In genomic region chr7:30168914-30169582, GRCm38 (mm10) we compare ENCODE assay signal across 8 mouse cellular contexts. TPM values are rescaled to one million over a fixed set of nuclear protein-coding genes. Genes with fewer than 3 reads are reported as not detected.
DNase-seq lines count a peak whose midpoint lies in the region; ATAC-seq and TF ChIP-seq lines count a peak whose summit lies in the region.

No protein-coding gene starts in this region.

- ATAC-seq in frontal cortex, adult (ENCODE audit: low TSS enrichment): 0 out of 2 replicates have a peak, but pooled peaks have one; percentile 8
- peak; percentile 21 for ATAC-seq in intestine, embryonic 14.5 days (replicated peaks; ENCODE audit: low FRiP score, low TSS enrichment, low read depth)
- peak; percentile 55 for ATAC-seq in midbrain, postnatal 0 days (ENCODE audit: low FRiP score)

- intact Hi-C loops in gastrocnemius, postnatal 14 days (cut with DNase I; ENCODE audit: low total_unique reads): loop anchor here (10.0 kb wide), 1 partner anchor 74 kb away; the partner anchor contains the start of genes Gm26920, Zfp260 and Zfp566

- no peak for TF ChIP-seq CTCF in thymus, adult 2 months (IDR thresholded peaks at IDR 0.05; ENCODE audit: borderline replicate concordance, control insufficient read depth, extremely low read depth, insufficient read depth, low read length, poor library complexity)
- no peak for TF ChIP-seq CTCF in midbrain, postnatal 0 days (IDR thresholded peaks at IDR 0.05)

- H3K4me2 ChIP-seq in intestine, embryonic 14.5 days (ENCODE audit: low read length): peak overlapping the region; percentile 62
- peak overlapping the region; percentile 67 for H3K4me2 ChIP-seq in midbrain, postnatal 0 days (ENCODE audit: low read depth, low read length, poor library complexity, severe bottlenecking)

- no peak for TF ChIP-seq POLR2A in thymus, adult 2 months (IDR thresholded peaks at IDR 0.05; ENCODE audit: control insufficient read depth, extremely low read depth, insufficient read depth, low read length, poor library complexity)

- no peaks in the 10 kb centered on the region for H3K36me3 ChIP-seq in thymus, adult 2 months (ENCODE audit: control insufficient read depth, insufficient read depth, low read length)
- H3K36me3 ChIP-seq in intestine, embryonic 14.5 days (ENCODE audit: control insufficient read depth, insufficient read depth, low read length): peaks cover 20% of the 10 kb centered on the region
- H3K36me3 ChIP-seq in midbrain, postnatal 0 days (ENCODE audit: insufficient read depth, low read length): no peaks in the 10 kb centered on the region

- H3K4me1 ChIP-seq in thymus, adult 2 months (replicated peaks; ENCODE audit: control insufficient read depth, insufficient read depth, low read length): peaks cover 4% of the 10 kb centered on the region
- peaks cover 10% of the 10 kb centered on the region for H3K4me1 ChIP-seq in intestine, embryonic 14.5 days (replicated peaks; ENCODE audit: control insufficient read depth, insufficient read depth, low read length)
- H3K4me1 ChIP-seq in midbrain, postnatal 0 days (ENCODE audit: insufficient read depth, low read length): peaks cover 9% of the 10 kb centered on the region

- no peaks in the 10 kb centered on the region for H3K27me3 ChIP-seq in thymus, adult 2 months (ENCODE audit: control insufficient read depth, insufficient read depth, low read length)
- H3K27me3 ChIP-seq in intestine, embryonic 14.5 days (replicated peaks; ENCODE audit: control insufficient read depth, insufficient read depth, low read length): no peaks in the 10 kb centered on the region
- H3K27me3 ChIP-seq in midbrain, postnatal 0 days (ENCODE audit: insufficient read depth, low read length): no peaks in the 10 kb centered on the region

- H3K9me3 ChIP-seq in intestine, embryonic 14.5 days (ENCODE audit: control insufficient read depth, low read length): peaks cover 24% of the 10 kb centered on the region
- no peaks in the 10 kb centered on the region for H3K9me3 ChIP-seq in midbrain, postnatal 0 days (ENCODE audit: low read length)

- H3K4me3 ChIP-seq in thymus, adult 2 months (ENCODE audit: control insufficient read depth, insufficient read depth, low read length): peak overlapping the region; percentile 94
- H3K4me3 ChIP-seq in intestine, embryonic 14.5 days (ENCODE audit: low read depth, low read length): peak overlapping the region; percentile 75
- H3K4me3 ChIP-seq in midbrain, postnatal 0 days (ENCODE audit: low read depth, low read length): peak overlapping the region; percentile 61

- peak overlapping the region; percentile 22 for H3K27ac ChIP-seq in thymus, adult 2 months (ENCODE audit: control insufficient read depth, insufficient read depth, low read length)
- H3K27ac ChIP-seq in intestine, embryonic 14.5 days (ENCODE audit: low read depth): peak overlapping the region; percentile 91
- peak overlapping the region; percentile 89 for H3K27ac ChIP-seq in midbrain, postnatal 0 days (ENCODE audit: low read depth, low read length)

- WGBS in thymus, adult 2 months: under 1% methylated on average over 21 of the region's 21 CpGs
- 3% methylated on average over 21 of the region's 21 CpGs for WGBS in intestine, embryonic 14.5 days
- WGBS in midbrain, postnatal 0 days: 3% methylated on average over 21 of the region's 21 CpGs

- peak overlapping the region; percentile 93 for H3K9ac ChIP-seq in intestine, embryonic 14.5 days (ENCODE audit: low read length)
- H3K9ac ChIP-seq in midbrain, postnatal 0 days (replicated peaks; ENCODE audit: low read length, poor library complexity, severe bottlenecking): peak overlapping the region; percentile 64

- DNase-seq in frontal cortex, postnatal 25 days (ENCODE audit: low spot score in 2 of 2): no peak
- DNase-seq in thymus, adult 2 months: no peak
- DNase-seq in thymus, postnatal 25 days: no peak
- DNase-seq in intestine, embryonic 14.5 days (ENCODE audit: low spot score): no peak
- DNase-seq in midbrain, postnatal 0 days (ENCODE audit: low spot score): peak; percentile 70
- no peak for DNase-seq in thymus, postnatal 36 days
- DNase-seq in gastrocnemius, postnatal 14 days: no peak

RNA-seq across cellular contexts. Expression of gene Zfp146, which starts 0.5 kb away (rescaled TPM):
- polyA plus RNA-seq in thymus, adult 2 months (2012; rRNA removed): 16.8 and 18.6 TPM in 2 replicates
- 16.0 and 16.3 TPM in 2 replicates for polyA plus RNA-seq in intestine, embryonic 14.5 days (2014; fragmentation: Nextera tagmentation; extraction: Ambion mirVana)
- total RNA-seq in midbrain, postnatal 0 days (2014; rRNA removed): 49.8 and 52.1 TPM in 2 replicates
- polyA plus RNA-seq in midbrain, postnatal 0 days (2015; fragmentation: Nextera tagmentation; extraction: Ambion mirVana): 5.9 and 7.2 TPM in 2 replicates
- 10 to 100 TPM; 23.5 to 27.0 TPM for total RNA-seq in gastrocnemius, postnatal 14 days (2021)

RNA-seq across cellular contexts. Expression of gene Cox7a1, which starts 14.9 kb away (rescaled TPM):
- 28.1 and 85.8 TPM in 2 replicates for polyA plus RNA-seq in thymus, adult 2 months (2012; rRNA removed)
- polyA plus RNA-seq in intestine, embryonic 14.5 days (2014; fragmentation: Nextera tagmentation; extraction: Ambion mirVana): 5.8 and 11.3 TPM in 2 replicates
- not detected in 2 replicates for total RNA-seq in midbrain, postnatal 0 days (2014; rRNA removed)
- polyA plus RNA-seq in midbrain, postnatal 0 days (2015; fragmentation: Nextera tagmentation; extraction: Ambion mirVana): 7.3 and 8.8 TPM in 2 replicates
- total RNA-seq in gastrocnemius, postnatal 14 days (2021): 100 to 1,000 TPM; 827 to 966 TPM

RNA-seq across cellular contexts. Expression of gene Capns1, which starts 29.6 kb away (rescaled TPM):
- polyA plus RNA-seq in thymus, adult 2 months (2012; rRNA removed): 565 and 739 TPM in 2 replicates
- 81.9 and 85.4 TPM in 2 replicates for polyA plus RNA-seq in intestine, embryonic 14.5 days (2014; fragmentation: Nextera tagmentation; extraction: Ambion mirVana)
- 201 and 272 TPM in 2 replicates for total RNA-seq in midbrain, postnatal 0 days (2014; rRNA removed)
- 58.0 and 62.4 TPM in 2 replicates for polyA plus RNA-seq in midbrain, postnatal 0 days (2015; fragmentation: Nextera tagmentation; extraction: Ambion mirVana)
- total RNA-seq in gastrocnemius, postnatal 14 days (2021): 100 to 1,000 TPM; 275 to 320 TPM

RNA-seq across cellular contexts. Expression of gene Zfp382, which starts 47.3 kb away (rescaled TPM):
- polyA plus RNA-seq in thymus, adult 2 months (2012; rRNA removed): 5.4 and 8.1 TPM in 2 replicates
- 4.2 and 5.8 TPM in 2 replicates for polyA plus RNA-seq in intestine, embryonic 14.5 days (2014; fragmentation: Nextera tagmentation; extraction: Ambion mirVana)
- total RNA-seq in midbrain, postnatal 0 days (2014; rRNA removed): 23.0 and 24.7 TPM in 2 replicates
- polyA plus RNA-seq in midbrain, postnatal 0 days (2015; fragmentation: Nextera tagmentation; extraction: Ambion mirVana): 14.5 and 14.7 TPM in 2 replicates
- total RNA-seq in gastrocnemius, postnatal 14 days (2021): 1 to 10 TPM; 1.6 to 2.9 TPM

Comparison
In these comparisons a context has a peak if more than half of its experiments do, and no peak if none do; other contexts are left out.
1. H3K27ac ChIP-seq: peak in every context shown above with its lines; median percentile 91 in intestine, embryonic 14.5 days; 89 in midbrain, postnatal 0 days; 22 in thymus, adult 2 months.